Mouse (Mus musculus) heart, postnatal 0 days (tissue): ENCODE results near the gene Rai1. TPM values are rescaled to one million over a fixed set of nuclear protein-coding genes. Genes with fewer than 3 reads are reported as not detected.
A peak's percentile ranks its signal among the peaks of the same experiment; 100 is the strongest.

Source experiments
- ATAC-seq: fragments of 200-750 bp; cut with Nextera tagmentation; 2 replicates; pipeline ENCODE4 v1.8.0; 2017; ENCODE audit warnings: low read depth, moderate number of reproducible peaks, moderate library complexity; ENCODE audit not compliant: insufficient read depth
- DNase-seq: peaks from one replicate; pipeline ENCODE4 v3.0.0-alpha.2; 2016; ENCODE audit warnings: low spot score
- H3K27ac ChIP-seq: fragments of 300-500 bp; sonication (generic); 2 replicates; pipeline ENCODE4 v1.5.1; 2014; ENCODE audit warnings: low read depth, mild to moderate bottlenecking
- H3K27me3 ChIP-seq: fragments of 300-500 bp; sonication (generic); 2 replicates; pipeline ENCODE4 v1.6.1; 2014; ENCODE audit warnings: low read length, mixed read lengths; ENCODE audit not compliant: control insufficient read depth, insufficient read depth
- H3K36me3 ChIP-seq: fragments of 300-500 bp; sonication (generic); replicated peaks from 2 replicates; pipeline ENCODE4 v1.6.1; 2014; ENCODE audit warnings: low read length, mixed read lengths; ENCODE audit not compliant: control insufficient read depth, insufficient read depth
- H3K4me1 ChIP-seq: fragments of 300-500 bp; sonication (generic); 2 replicates; pipeline ENCODE4 v1.6.1; 2014; ENCODE audit warnings: antibody characterized with exemption; ENCODE audit not compliant: control insufficient read depth, insufficient read depth
- H3K4me2 ChIP-seq: fragments of 300-500 bp; sonication (generic); 2 replicates; pipeline ENCODE4 v1.6.1; 2014; ENCODE audit warnings: low read depth, mild to moderate bottlenecking, low read length, moderate library complexity
- H3K4me3 ChIP-seq: fragments of 300-500 bp; sonication (generic); 2 replicates; pipeline ENCODE4 v1.5.1; 2014; ENCODE audit warnings: low read depth, low read length
- H3K9ac ChIP-seq: fragments of 300-500 bp; sonication (generic); replicated peaks from 2 replicates; pipeline ENCODE4 v1.6.1; 2014; ENCODE audit warnings: low read depth, low read length, mixed read lengths
- H3K9me3 ChIP-seq: fragments of 300-500 bp; sonication (generic); replicated peaks from 2 replicates; pipeline ENCODE4 v1.6.1; 2016; ENCODE audit warnings: low read length; ENCODE audit not compliant: control insufficient read depth
- CTCF ChIP-seq: IDR thresholded peaks from 2 replicates; pipeline ENCODE4 v1.5.1; 2016; ENCODE audit warnings: antibody characterized with exemption, control low read depth, low read depth
- EP300 ChIP-seq: IDR thresholded peaks from 2 replicates; pipeline ENCODE4 v1.6.1; 2016; ENCODE audit warnings: antibody characterized with exemption, low read depth
- WGBS: fragments of 180-500 bp; shearing (Covaris S2); extraction: QIAGEN DNeasy Blood & Tissue Kit; methylation state at CpG from one replicate; pipeline ENCODE4 v1.1.7; 2014; 5-methylcytosine and 5-hydroxymethylcytosine counted together
- polyA plus RNA-seq: library from polyadenylated mRNA; unstranded; fragments of >200 nt; fragmentation: Nextera tagmentation; extraction: Ambion mirVana; gene quantifications from 2 replicates; pipeline ENCODE4 v1.2.1, GENCODE M21; 2015
- total RNA-seq: library from RNA; depleted of rRNA; stranded (reverse); fragments of >200 nt; gene quantifications from 2 replicates; pipeline ENCODE4 v1.2.3, GENCODE M21; 2014; ENCODE audit warnings: low replicate concordance

The Rai1 gene
- total and polyA plus RNA-seq, 2 experiments from 2014 or later, result 10.2 to 28.1 TPM

GRCm38 (mm10) chr11:60115638-60116276 lies 10.9 kb downstream of the Rai1 start:
- peaks cover 70% of the 10 kb centered on the region for H3K4me1 ChIP-seq
- peak overlapping the region; percentile 42 for H3K4me3 ChIP-seq
- no peaks in the 10 kb centered on the region for H3K9me3 ChIP-seq
- H3K9ac ChIP-seq, result peak overlapping the region; percentile 54; the same call in 1 of the 2 replicates
- H3K36me3 ChIP-seq, result no peaks in the 10 kb centered on the region
- no peaks in the 10 kb centered on the region for H3K27me3 ChIP-seq
- TF ChIP-seq CTCF (peak; percentile 23), EP300 (no peak)
- peak overlapping the region; percentile 67 for H3K4me2 ChIP-seq
- peak; percentile 33 for ATAC-seq
- peak overlapping the region; percentile 98 for H3K27ac ChIP-seq
- DNase-seq, result peak; percentile 41
- WGBS, result 8% methylated on average over 6 of the region's 6 CpGs

- Histone ChIP-seq H3K9me3 (no peaks in the 10 kb centered on the region), H3K27ac (no peak overlapping the region), H3K36me3 (no peaks in the 10 kb centered on the region), H3K4me2 (no peak overlapping the region), H3K4me1 (peaks cover 52% of the 10 kb centered on the region), H3K27me3 (no peaks in the 10 kb centered on the region), H3K9ac (no peak overlapping the region), H3K4me3 (no peak overlapping the region)
- DNase-seq (no peak), ATAC-seq (no peak)
- TF ChIP-seq CTCF, result no peak
- TF ChIP-seq EP300, result no peak
- 70% methylated on average over 2 of the region's 2 CpGs for WGBS
These were observed 15.9 kb downstream of the Rai1 start for GRCm38 (mm10) chr11:60120586-60121262.

- Histone ChIP-seq H3K4me2 (no peak overlapping the region), H3K4me3 (no peak overlapping the region), H3K27ac (no peak overlapping the region), H3K27me3 (no peaks in the 10 kb centered on the region), H3K36me3 (no peaks in the 10 kb centered on the region), H3K9ac (no peak overlapping the region), H3K4me1 (peaks cover 54% of the 10 kb centered on the region), H3K9me3 (no peaks in the 10 kb centered on the region)
- no peak for DNase-seq
- no peak for ATAC-seq
- TF ChIP-seq CTCF, result no peak
- no peak for TF ChIP-seq EP300
These were observed 17.8 kb downstream of the Rai1 start for GRCm38 (mm10) chr11:60122611-60123010.

GRCm38 (mm10) chr11:60127048-60127447 lies 22.2 kb downstream of the Rai1 start:
- no peak overlapping the region for H3K27ac ChIP-seq
- TF ChIP-seq EP300 (no peak), CTCF (peak; percentile 31)
- no peak overlapping the region for H3K4me3 ChIP-seq
- peaks cover 52% of the 10 kb centered on the region for H3K4me1 ChIP-seq
- H3K27me3 ChIP-seq, result no peaks in the 10 kb centered on the region
- ATAC-seq, result peak; percentile 45; the same call in 1 of the 2 replicates
- H3K9me3 ChIP-seq, result no peaks in the 10 kb centered on the region
- no peak for DNase-seq
- H3K9ac ChIP-seq, result no peak overlapping the region
- H3K4me2 ChIP-seq, result no peak overlapping the region
- no peaks in the 10 kb centered on the region for H3K36me3 ChIP-seq

GRCm38 (mm10) chr11:60127863-60128512 lies 23.2 kb downstream of the Rai1 start:
- Histone ChIP-seq H3K4me1 (peaks cover 62% of the 10 kb centered on the region), H3K9me3 (no peaks in the 10 kb centered on the region), H3K27ac (no peak overlapping the region), H3K4me2 (no peak overlapping the region), H3K36me3 (no peaks in the 10 kb centered on the region), H3K27me3 (no peaks in the 10 kb centered on the region), H3K4me3 (no peak overlapping the region), H3K9ac (no peak overlapping the region)
- TF ChIP-seq CTCF (no peak), EP300 (no peak)
- 0 out of 2 replicates have a peak, but pooled peaks have one; percentile 29 for ATAC-seq
- DNase-seq, result no peak
- WGBS, result 43% methylated on average over 4 of the region's 4 CpGs
